Comparison of ENCODE assay signal across 25 mouse cellular contexts in the genomic region with DNA sequence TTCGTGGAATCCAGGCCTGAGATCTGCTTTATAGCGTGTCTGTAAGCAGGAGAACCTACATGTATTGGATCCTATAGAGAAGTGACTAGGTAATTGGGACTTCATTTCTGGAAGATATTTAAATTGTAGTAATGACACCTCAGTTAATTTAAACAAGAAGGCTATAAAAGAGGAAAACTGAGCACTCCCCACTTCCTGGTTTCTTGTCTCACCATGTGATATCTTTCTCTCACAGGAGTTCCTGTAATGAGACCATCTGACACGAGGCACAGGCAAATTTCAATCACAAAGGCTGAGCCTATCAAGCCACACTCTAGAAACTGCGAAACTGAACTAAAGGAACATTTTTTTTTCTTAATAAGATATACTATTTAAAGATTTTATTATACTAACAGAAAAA.
"Had no signal": no experiment of that assay in that cellular context is flagged by ENCODE, and none has a peak within 500 bp of the region (broad histone marks: within the 10 kb centered on the region; RNA-seq: fewer than 3 reads in every experiment).

No protein-coding gene starts in this region.

- ATAC-seq: hindbrain, postnatal 0 days; intestine, embryonic 16.5 days had no signal

- DNase-seq: gastrocnemius, adult 2 months; gastrocnemius, postnatal 10 days; gastrocnemius, postnatal 25 days; heart, adult 18-20 months; heart, postnatal 14 days; heart, postnatal 36 days; kidney, adult 11 months; kidney, adult 2 months; kidney, adult 9 months; kidney, postnatal 14 days; kidney, postnatal 36 days; layer of hippocampus, postnatal 36 days; left cerebral cortex, postnatal 4 days; liver, embryonic 13.5 days had no signal

- H3K9me3 ChIP-seq: heart, embryonic 13.5 days; heart, embryonic 15.5 days; hindbrain, embryonic 13.5 days; hindbrain, embryonic 15.5 days; kidney, embryonic 15.5 days; limb, embryonic 13.5 days; limb, embryonic 15.5 days; liver, embryonic 13.5 days had no signal

- H3K27me3 ChIP-seq: heart, embryonic 13.5 days; heart, embryonic 15.5 days; hindbrain, embryonic 13.5 days; hindbrain, embryonic 15.5 days; kidney, embryonic 15.5 days; limb, embryonic 13.5 days; limb, embryonic 15.5 days; liver, embryonic 13.5 days had no signal

- H3K36me3 ChIP-seq: heart, embryonic 13.5 days; heart, embryonic 15.5 days; hindbrain, embryonic 13.5 days; hindbrain, embryonic 15.5 days; kidney, embryonic 15.5 days; limb, embryonic 13.5 days; limb, embryonic 15.5 days; liver, embryonic 13.5 days had no signal

- H3K4me1 ChIP-seq: heart, embryonic 13.5 days; heart, embryonic 15.5 days; hindbrain, embryonic 13.5 days; hindbrain, embryonic 15.5 days; kidney, embryonic 15.5 days; limb, embryonic 13.5 days; limb, embryonic 15.5 days; liver, embryonic 13.5 days had no signal

- H3K9ac ChIP-seq: heart, embryonic 13.5 days; heart, embryonic 15.5 days; hindbrain, embryonic 13.5 days; hindbrain, embryonic 15.5 days; kidney, embryonic 15.5 days; limb, embryonic 13.5 days; limb, embryonic 15.5 days; liver, embryonic 13.5 days had no signal

- H3K27ac ChIP-seq: gastrocnemius, adult 2 months; heart, embryonic 13.5 days; heart, embryonic 15.5 days; hindbrain, embryonic 13.5 days; hindbrain, embryonic 15.5 days; hindbrain, postnatal 0 days; kidney, embryonic 15.5 days; kidney, postnatal 0 days; limb, embryonic 13.5 days; limb, embryonic 15.5 days; liver, embryonic 13.5 days had no signal

- H3K4me2 ChIP-seq: heart, embryonic 11.5 days; heart, embryonic 13.5 days; heart, embryonic 15.5 days; hindbrain, embryonic 13.5 days; hindbrain, embryonic 15.5 days; kidney, embryonic 15.5 days; limb, embryonic 13.5 days; limb, embryonic 15.5 days; liver, embryonic 13.5 days had no signal

- H3K4me3 ChIP-seq: gastrocnemius, adult 2 months; heart, embryonic 13.5 days; heart, embryonic 15.5 days; hindbrain, embryonic 13.5 days; hindbrain, embryonic 15.5 days; kidney, embryonic 15.5 days; limb, embryonic 13.5 days; limb, embryonic 15.5 days; liver, embryonic 13.5 days had no signal
